Mouse (Mus musculus): ENCODE results near the gene Tdrd7.

DNA sequence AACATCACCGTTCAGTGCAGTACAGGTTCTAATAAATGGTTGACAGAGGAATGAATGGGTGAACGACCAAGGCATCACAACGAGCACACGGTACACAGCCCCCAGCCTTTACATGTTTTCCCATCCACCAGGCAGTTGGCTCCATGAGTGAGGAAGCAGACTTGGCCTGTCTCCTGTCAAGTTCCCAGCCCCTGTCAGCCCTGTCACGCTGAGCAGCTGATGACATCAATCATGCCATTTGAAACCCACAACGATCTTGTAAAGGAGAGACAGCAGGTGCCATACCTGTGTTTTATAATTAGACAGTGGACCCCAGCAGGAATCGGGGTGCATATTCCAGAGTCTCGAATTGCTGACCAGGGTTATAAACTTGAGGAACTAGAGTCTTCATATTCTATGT, 78.2 kb downstream of the Tdrd7 start:
- TF ChIP-seq CTCF (IDR thresholded peaks at IDR 0.05), result no peak
- no peak for TF ChIP-seq POLR2A (IDR thresholded peaks at IDR 0.05; ENCODE audit: insufficient read depth, low read depth, low read length)
- TF ChIP-seq EP300 (IDR thresholded peaks at IDR 0.05; ENCODE audit: insufficient read depth, low read depth, low read length), result no peak

All from heart, adult 2 months (tissue).